Mouse (Mus musculus): ENCODE results near the gene Apbb2.
"Not testable (repeated sequence)": the region's sequence is repeated elsewhere in the genome, so short reads cannot be mapped to it uniquely, and the experiment has no call there.

Gene Apbb2

GRCm38 (mm10) chr5:66310328-66310727, 308.3 kb downstream of the Apbb2 start:
- no peak for DNase-seq (ENCODE audit: extremely low read depth, insufficient read length, low spot score)

DNA sequence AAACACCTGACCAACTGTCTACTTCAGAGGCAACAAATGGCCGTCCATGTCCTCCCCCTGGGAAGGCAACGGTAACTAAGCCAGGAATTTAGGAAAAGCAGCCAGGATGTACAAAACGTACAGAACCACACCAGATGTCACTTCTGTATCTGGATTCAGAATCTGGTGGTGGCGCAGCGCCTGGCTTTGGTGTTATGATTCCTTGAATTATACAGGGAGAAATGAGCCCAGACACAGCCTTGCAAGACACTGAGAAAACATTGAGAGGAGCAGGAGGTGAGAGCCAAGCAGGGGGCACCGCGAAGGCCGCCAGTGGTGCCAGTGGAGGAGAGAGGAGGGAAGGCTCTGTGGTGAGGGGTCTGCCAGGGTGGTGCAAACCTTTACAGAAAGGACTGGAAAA, 313.1 kb downstream of the Apbb2 start:
- no peak for DNase-seq (ENCODE audit: extremely low read depth, insufficient read length, low spot score)

GRCm38 (mm10) chr5:66304300-66305067, 314.1 kb downstream of the Apbb2 start:
- DNase-seq (ENCODE audit: extremely low read depth, insufficient read length, low spot score), result no peak

- no peak for DNase-seq (ENCODE audit: extremely low read depth, insufficient read length, low spot score)
Measured at GRCm38 (mm10) chr5:66302873-66303272, 315.7 kb downstream of the Apbb2 start.

DNA sequence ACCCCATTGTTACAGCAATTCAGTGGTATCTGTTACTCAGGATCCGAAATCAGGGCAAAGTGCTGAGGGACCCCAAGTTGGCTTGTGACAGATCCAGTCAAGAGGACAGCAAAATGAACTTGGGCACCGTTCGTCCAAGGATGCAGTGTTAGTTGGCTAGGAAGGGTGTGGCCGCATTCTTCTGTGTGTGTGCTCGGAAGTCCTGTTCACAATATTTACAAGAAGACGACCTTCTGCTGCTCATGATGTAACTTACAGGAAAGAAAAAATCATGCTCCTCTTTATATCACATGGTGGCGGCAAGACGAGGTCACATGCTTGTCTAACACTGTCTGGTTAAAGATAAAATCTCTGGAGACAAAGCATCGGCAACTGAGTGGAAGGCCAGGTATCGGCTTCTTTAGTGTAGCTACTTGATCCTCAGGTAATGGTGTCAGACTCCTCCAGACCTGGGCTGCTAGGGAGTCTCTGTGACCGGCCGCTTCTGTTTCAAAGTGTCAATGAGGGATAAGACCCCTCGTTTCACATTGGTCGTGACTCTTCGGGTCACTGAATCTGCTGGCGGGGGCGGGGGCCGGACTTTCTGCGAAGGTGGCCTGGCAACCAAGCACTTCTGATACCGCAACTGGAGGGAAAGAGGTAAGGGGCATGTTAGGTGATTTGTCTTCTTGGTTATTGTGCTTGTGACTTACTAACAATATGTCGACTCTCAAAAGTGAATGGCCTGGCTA, 316.3 kb downstream of the Apbb2 start:
- DNase-seq (ENCODE audit: extremely low read depth, insufficient read length, low spot score), result no peak

DNA sequence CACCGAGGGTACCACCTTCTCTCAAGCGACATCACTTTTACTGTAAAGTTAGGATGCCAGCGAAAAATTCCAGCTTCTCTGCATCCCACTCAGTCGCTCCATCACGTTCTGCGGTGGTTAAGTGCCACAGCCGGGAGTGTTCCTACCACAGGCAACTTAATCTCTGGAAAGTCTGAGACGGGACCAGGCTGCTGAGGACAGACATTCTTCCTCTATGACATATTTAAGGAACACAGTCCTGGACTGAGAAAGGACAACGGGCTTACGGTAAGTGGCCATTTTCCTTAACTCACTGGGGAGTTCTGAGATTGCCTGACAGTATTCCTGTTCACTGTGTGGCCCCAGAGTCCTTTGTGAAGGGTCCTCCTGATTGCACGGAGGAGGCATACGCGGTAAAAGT, 318.0 kb downstream of the Apbb2 start:
- no peak for DNase-seq (ENCODE audit: extremely low read depth, insufficient read length, low spot score)

DNA sequence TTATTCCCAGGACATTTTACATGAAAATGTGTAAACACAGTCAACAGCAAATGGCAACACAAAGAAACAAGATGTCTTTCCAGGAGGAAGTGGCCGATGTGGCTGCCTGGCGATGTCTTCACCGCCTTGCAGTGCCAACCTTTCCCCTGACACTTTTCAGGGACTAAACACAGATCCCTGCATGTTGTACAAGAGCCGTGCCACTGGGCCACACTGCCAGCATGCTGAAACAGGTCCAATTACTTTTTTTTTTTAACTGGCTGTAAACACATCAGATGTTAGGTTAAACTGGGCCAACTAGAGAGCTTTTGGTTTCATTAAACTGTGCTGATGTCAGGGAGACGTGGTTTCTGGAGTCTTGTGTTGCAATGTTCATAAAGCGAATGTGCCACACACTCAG, 319.7 kb downstream of the Apbb2 start:
- DNase-seq (ENCODE audit: extremely low read depth, insufficient read length, low spot score), result no peak

- no peak for DNase-seq (ENCODE audit: extremely low read depth, insufficient read length, low spot score)
Measured at GRCm38 (mm10) chr5:66296116-66296515, 322.5 kb downstream of the Apbb2 start.

- no peak for DNase-seq (ENCODE audit: extremely low read depth, insufficient read length, low spot score)
Measured at GRCm38 (mm10) chr5:66294952-66295351, 323.6 kb downstream of the Apbb2 start.

GRCm38 (mm10) chr5:66294106-66294625, 324.4 kb downstream of the Apbb2 start:
- no peak for DNase-seq (ENCODE audit: extremely low read depth, insufficient read length, low spot score)

DNA sequence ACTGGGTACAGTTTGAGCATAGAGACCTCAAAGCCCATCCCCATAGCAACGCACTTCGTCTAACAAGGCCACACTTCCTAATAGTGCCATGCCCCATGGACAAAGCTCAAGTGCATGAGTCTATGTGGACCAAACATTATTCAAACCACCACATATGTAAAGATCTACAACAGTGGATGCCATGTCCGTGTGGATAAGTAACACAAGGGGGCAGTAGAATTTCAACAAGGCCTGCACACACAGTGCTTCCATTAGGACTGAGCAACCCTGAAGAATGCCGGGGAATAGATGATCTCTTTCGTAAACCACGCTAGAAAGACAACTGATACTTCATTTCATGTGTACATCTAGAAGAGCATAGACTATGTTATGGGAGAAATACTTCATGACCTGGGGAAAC, 337.8 kb downstream of the Apbb2 start:
- no peak for DNase-seq (ENCODE audit: extremely low read depth, insufficient read length, low spot score)

- no peak for DNase-seq (ENCODE audit: extremely low read depth, insufficient read length, low spot score)
Measured at GRCm38 (mm10) chr5:66279650-66280049, 338.9 kb downstream of the Apbb2 start.

- DNase-seq (ENCODE audit: extremely low read depth, insufficient read length, low spot score), result no peak
Measured at GRCm38 (mm10) chr5:66274417-66274816, 344.2 kb downstream of the Apbb2 start.

GRCm38 (mm10) chr5:66271141-66271540, 347.4 kb downstream of the Apbb2 start:
- DNase-seq (ENCODE audit: extremely low read depth, insufficient read length, low spot score), result no peak

- no peak for DNase-seq (ENCODE audit: extremely low read depth, insufficient read length, low spot score)
Measured at GRCm38 (mm10) chr5:66269616-66270015, 349.0 kb downstream of the Apbb2 start.

DNA sequence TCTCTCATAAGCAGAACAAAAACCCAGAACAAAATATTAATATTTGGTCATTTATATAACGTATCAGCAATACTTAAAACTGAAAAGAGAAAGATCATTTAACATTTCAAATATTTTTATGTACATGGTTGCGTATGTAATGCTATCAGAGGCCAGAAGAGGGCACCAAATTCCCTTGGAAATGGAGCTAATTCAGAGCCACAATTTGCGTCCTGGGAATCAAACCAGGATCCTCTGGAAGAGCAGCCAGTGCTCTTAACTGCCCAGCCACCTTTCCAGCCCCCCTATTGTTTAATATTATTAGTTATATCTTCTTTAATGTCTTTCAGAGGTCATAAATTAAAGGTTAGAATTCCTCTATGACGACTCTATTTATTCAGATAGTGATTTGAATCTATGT, 355.2 kb downstream of the Apbb2 start:
- DNase-seq (ENCODE audit: extremely low read depth, insufficient read length, low spot score), result no peak

- DNase-seq (ENCODE audit: extremely low read depth, insufficient read length, low spot score), result no peak
Measured at GRCm38 (mm10) chr5:66262475-66262874, 356.1 kb downstream of the Apbb2 start.

GRCm38 (mm10) chr5:66259756-66260448, 358.7 kb downstream of the Apbb2 start, which contains the start of gene Nsun7:
TSS of gene Nsun7 (plus strand) at chr5:66259897.
- peak; percentile 15 for DNase-seq (ENCODE audit: extremely low read depth, insufficient read length, low spot score)

- DNase-seq (ENCODE audit: extremely low read depth, insufficient read length, low spot score), result not testable (repeated sequence)
Measured at GRCm38 (mm10) chr5:66259431-66259755, 359.2 kb downstream of the Apbb2 start.

- no peak for DNase-seq (ENCODE audit: extremely low read depth, insufficient read length, low spot score)
Measured at GRCm38 (mm10) chr5:66259000-66259399, 359.6 kb downstream of the Apbb2 start.

DNA sequence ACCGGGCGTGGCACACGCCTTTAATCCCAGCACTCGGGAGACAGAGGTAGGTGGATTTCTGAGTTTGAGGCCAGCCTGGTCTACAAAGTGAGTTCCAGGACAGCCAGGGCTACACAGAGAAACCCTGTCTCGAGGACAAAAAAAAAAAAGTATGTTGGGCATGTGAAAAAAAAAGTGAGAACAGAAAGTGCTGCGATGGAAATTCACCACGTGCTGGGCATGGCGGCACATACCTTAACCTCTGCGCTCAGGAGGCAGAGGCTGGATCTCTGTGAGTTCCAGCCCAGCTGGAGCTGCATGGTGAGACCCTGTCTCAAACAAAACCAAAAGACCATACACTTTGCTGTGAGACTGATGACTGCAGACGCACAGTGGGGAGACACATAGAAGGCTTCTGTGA, 363.5 kb downstream of the Apbb2 start:
- DNase-seq (ENCODE audit: extremely low read depth, insufficient read length, low spot score), result no peak
